Mouse (Mus musculus) lung, postnatal 0 days (tissue): Measurements from ENCODE around the gene Pigm.

Experiments
- CTCF ChIP-seq: IDR thresholded peaks from 2 replicates; pipeline ENCODE4 v1.5.1; 2016; ENCODE audit warnings: antibody characterized with exemption, mild to moderate bottlenecking
- EP300 ChIP-seq: IDR thresholded peaks from 2 replicates; pipeline ENCODE4 v1.6.1; 2016; ENCODE audit warnings: antibody characterized with exemption, mild to moderate bottlenecking, control low read depth

- TF ChIP-seq CTCF (no peak), EP300 (no peak)
Measured at GRCm38 (mm10) chr1:172393739-172394138, 17.4 kb downstream of the Pigm start.
